In genomic region chr9:103938070-103938469, GRCm38 (mm10) we compare ENCODE assay signal across 22 mouse cellular contexts.
DNase-seq lines count a peak whose midpoint lies in the region; ATAC-seq and TF ChIP-seq lines count a peak whose summit lies in the region.
"Had no signal": no experiment of that assay in that cellular context is flagged by ENCODE, and none has a peak within 500 bp of the region (broad histone marks: within the 10 kb centered on the region; RNA-seq: fewer than 3 reads in every experiment).

No protein-coding gene starts in this region.

- no peaks in the 10 kb centered on the region for H3K79me2 ChIP-seq in CH12.LX (replicated peaks; ENCODE audit: control insufficient read depth, extremely low read depth, insufficient read depth, poor library complexity, severe bottlenecking)

- H3K27me3 ChIP-seq in CH12.LX (replicated peaks), result no peaks in the 10 kb centered on the region
- no peaks in the 10 kb centered on the region for H3K27me3 ChIP-seq in forebrain, embryonic 13.5 days
- H3K27me3 ChIP-seq: forebrain, embryonic 12.5 days; heart, embryonic 13.5 days; hindbrain, embryonic 15.5 days; intestine, embryonic 15.5 days; midbrain, embryonic 15.5 days; neural tube, embryonic 15.5 days had no signal

- WGBS in forebrain, embryonic 13.5 days, result 77% methylated on average over 5 of the region's 5 CpGs

- in situ Hi-C loops in CH12.LX (cut with MboI; ENCODE audit: low pct_ligation_motif_present, low pct_unique_long_range_greater_than_20kb, low sequenced_read_pairs), result no loop called here

- TF ChIP-seq RAD21 in CH12.LX (IDR thresholded peaks at IDR 0.05; ENCODE audit: low read depth, low read length), result no peak

- ATAC-seq in frontal cortex, adult (ENCODE audit: low TSS enrichment), result peak; percentile 88
- ATAC-seq in megakaryocyte progenitor cell, adult 5-6 weeks (replicated peaks; ENCODE audit: poor library complexity), result no peak
- ATAC-seq in forebrain, embryonic 13.5 days, result no peak
- ATAC-seq: intestine, embryonic 15.5 days; midbrain, embryonic 15.5 days had no signal

- intact Hi-C loops in left cerebral cortex, adult 2 months (cut with DNase I), result no loop called here

- H3K4me2 ChIP-seq in CH12.LX (ENCODE audit: insufficient read depth, low read depth, poor library complexity, severe bottlenecking), result no peak overlapping the region
- H3K4me2 ChIP-seq in forebrain, embryonic 13.5 days, result no peak overlapping the region
- H3K4me2 ChIP-seq: forebrain, embryonic 12.5 days; heart, embryonic 13.5 days; hindbrain, embryonic 15.5 days; intestine, embryonic 15.5 days; midbrain, embryonic 15.5 days; neural tube, embryonic 15.5 days had no signal

- H3K4me3 ChIP-seq in CH12.LX (replicated peaks in 1 of 3; ENCODE audit: low read depth in 2 of 3, low read length in 2 of 3, poor library complexity in 1 of 3), result no peak overlapping the region
- H3K4me3 ChIP-seq in left cerebral cortex, adult 2 months, result no peak overlapping the region
- no peak overlapping the region for H3K4me3 ChIP-seq in forebrain, embryonic 13.5 days
- H3K4me3 ChIP-seq: forebrain, embryonic 12.5 days; heart, embryonic 13.5 days; hindbrain, embryonic 15.5 days; intestine, embryonic 15.5 days; limb, embryonic 10.5 days; midbrain, embryonic 15.5 days; myocyte; neural tube, embryonic 15.5 days had no signal

- DNase-seq in CH12.LX (ENCODE audit: extremely low read depth), result peak; percentile 48
- peak; percentile 14 to 56 for DNase-seq in left cerebral cortex, adult 2 months (ENCODE audit: extremely low spot score in 1 of 2, low spot score in 2 of 2)
- peak; percentile 23 for DNase-seq in right cerebral cortex, postnatal 14 days
- DNase-seq in urinary bladder, postnatal 25 days (ENCODE audit: low spot score), result no peak
- DNase-seq: adrenal gland, adult 2 months; cerebellum, adult 9-10 months; heart, postnatal 36 days; kidney, postnatal 36 days; lung, adult 18-20 months; thymus, adult 18-20 months; thymus, postnatal 4 days had no signal

- no peak for TF ChIP-seq POLR2A in CH12.LX (IDR thresholded peaks at IDR 0.05; ENCODE audit: low read depth, low read length)

- peaks cover 2 to 24% of the 10 kb centered on the region in 2 experiments; a peak in 3 of 4 replicates for H3K4me1 ChIP-seq in CH12.LX (ENCODE audit: control insufficient read depth in 1 of 2, insufficient read depth in 2 of 2)
- no peaks in the 10 kb centered on the region for H3K4me1 ChIP-seq in forebrain, embryonic 13.5 days
- H3K4me1 ChIP-seq: forebrain, embryonic 12.5 days; intestine, embryonic 15.5 days; limb, embryonic 10.5 days; neural tube, embryonic 15.5 days had no signal

- no peak overlapping the region for H3K27ac ChIP-seq in CH12.LX (ENCODE audit: insufficient read depth, low read depth)
- H3K27ac ChIP-seq in left cerebral cortex, adult 2 months, result no peak overlapping the region
- H3K27ac ChIP-seq in forebrain, embryonic 13.5 days, result no peak overlapping the region
- H3K27ac ChIP-seq: forebrain, embryonic 12.5 days; heart, embryonic 13.5 days; hindbrain, embryonic 15.5 days; intestine, embryonic 15.5 days; limb, embryonic 10.5 days; midbrain, embryonic 15.5 days; neural tube, embryonic 15.5 days had no signal

- H3K36me3 ChIP-seq in CH12.LX (replicated peaks in 1 of 2; ENCODE audit: control insufficient read depth in 1 of 2, insufficient read depth in 1 of 2, low read length in 1 of 2), result no peaks in the 10 kb centered on the region
- no peaks in the 10 kb centered on the region for H3K36me3 ChIP-seq in forebrain, embryonic 13.5 days (ENCODE audit: poor library complexity, severe bottlenecking)
- H3K36me3 ChIP-seq: forebrain, embryonic 12.5 days; heart, embryonic 13.5 days; hindbrain, embryonic 15.5 days; intestine, embryonic 15.5 days; limb, embryonic 10.5 days; midbrain, embryonic 15.5 days; neural tube, embryonic 15.5 days had no signal

- H3K9ac ChIP-seq in CH12.LX (ENCODE audit: insufficient read depth, low read depth), result no peak overlapping the region
- H3K9ac ChIP-seq in forebrain, embryonic 13.5 days, result no peak overlapping the region
- H3K9ac ChIP-seq: forebrain, embryonic 12.5 days; heart, embryonic 13.5 days; hindbrain, embryonic 15.5 days; intestine, embryonic 15.5 days; midbrain, embryonic 15.5 days; neural tube, embryonic 15.5 days had no signal

- dilution Hi-C loops in CH12.LX (cut with MboI; ENCODE audit: extremely low pct_ligation_motif_present, extremely low pct_unique_long_range_greater_than_20kb, low sequenced_read_pairs), result no loop called here

- TF ChIP-seq EP300 in CH12.LX (IDR thresholded peaks at IDR 0.05; ENCODE audit: low read length), result no peak

- H3K9me3 ChIP-seq in CH12.LX (replicated peaks; ENCODE audit: low read length), result peaks cover 5% of the 10 kb centered on the region
- no peaks in the 10 kb centered on the region for H3K9me3 ChIP-seq in forebrain, embryonic 13.5 days (replicated peaks)
- H3K9me3 ChIP-seq: forebrain, embryonic 12.5 days; heart, embryonic 13.5 days; hindbrain, embryonic 15.5 days; intestine, embryonic 15.5 days; limb, embryonic 10.5 days; midbrain, embryonic 15.5 days; neural tube, embryonic 15.5 days had no signal

- TF ChIP-seq CTCF in CH12.LX (conservative IDR thresholded peaks at IDR 0.05 in 1 of 2, IDR thresholded peaks at IDR 0.05 in 1 of 2; ENCODE audit: low read depth in 2 of 2, low read length in 2 of 2), result no peak
- TF ChIP-seq CTCF in left cerebral cortex, adult 2 months (IDR thresholded peaks at IDR 0.05), result no peak

TF ChIP-seq in CH12.LX, 34 proteins besides CTCF, POLR2A, EP300 and RAD21:
- TF ChIP-seq JUND (conservative IDR thresholded peaks at IDR 0.05; ENCODE audit: low read depth, low read length), result 0 out of 2 replicates have a peak, but pooled peaks have one; percentile 5
- 0 out of 2 replicates have a peak, but pooled peaks have one; percentile 42 for TF ChIP-seq UBTF (IDR thresholded peaks at IDR 0.05; ENCODE audit: low read depth, low read length)
- no peak for TF ChIP-seq SIN3A (IDR thresholded peaks at IDR 0.05; ENCODE audit: low read length)
- no peak for TF ChIP-seq PAX5 (IDR thresholded peaks at IDR 0.05; ENCODE audit: low read length)
- peak; percentile 36; the same call in 1 of the 2 replicates for TF ChIP-seq BHLHE40 (IDR thresholded peaks at IDR 0.05; ENCODE audit: low read depth, low read length)
- 0 out of 2 replicates have a peak, but pooled peaks have one; percentile 25 for TF ChIP-seq TBP (conservative IDR thresholded peaks at IDR 0.05; ENCODE audit: low read depth, low read length)
TF ChIP-seq in CH12.LX: peak in this region for 4.
